Mouse (Mus musculus): Measurements from ENCODE around the gene Gsto2.

- TF ChIP-seq CTCF (IDR thresholded peaks at IDR 0.05; ENCODE audit: control insufficient read depth, insufficient read depth, insufficient replicate concordance, low read depth, low read length): no peak
- no peak for TF ChIP-seq POLR2A (IDR thresholded peaks at IDR 0.05; ENCODE audit: control insufficient read depth, low read depth, low read length)
Measured at GRCm38 (mm10) chr19:47884296-47885085, 19.2 kb downstream of the Gsto2 start.
